Mouse (Mus musculus): ENCODE data around the gene Rrn3. TPM values are rescaled to one million over a fixed set of nuclear protein-coding genes. Genes with fewer than 3 reads are reported as not detected.
A peak's percentile ranks its signal among the peaks of the same experiment; 100 is the strongest.

Gene Rrn3
- total and polyA plus RNA-seq, 3 experiments, result 83.5 to 136 (median 93.8) TPM

DNA sequence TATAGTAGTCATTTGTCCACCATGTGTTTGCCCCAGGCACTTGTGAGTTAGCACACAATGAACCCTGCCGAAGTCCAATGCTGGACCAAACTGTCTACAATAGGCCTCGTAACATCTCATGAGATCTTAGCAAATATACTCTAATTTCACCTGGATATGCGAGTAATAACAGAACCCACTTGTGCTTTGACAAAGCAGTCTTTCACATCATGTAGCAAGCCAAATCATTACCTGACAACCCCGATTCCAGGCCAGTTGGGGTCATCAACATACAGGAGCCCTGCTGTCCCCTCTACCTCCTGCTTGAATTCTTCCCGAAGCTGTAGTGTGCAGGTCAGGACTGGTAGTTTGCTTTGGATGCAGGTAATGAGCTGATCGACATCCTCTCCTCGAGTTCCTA, 59.5 kb downstream of the Rrn3 start:
- no peaks in the 10 kb centered on the region for H3K79me2 ChIP-seq (replicated peaks; ENCODE audit: control insufficient read depth, extremely low read depth, insufficient read depth, poor library complexity, severe bottlenecking)
- H3K36me3 ChIP-seq (replicated peaks in 1 of 2; ENCODE audit: control insufficient read depth in 1 of 2, insufficient read depth in 1 of 2, low read length in 1 of 2), result peaks cover 70 to 92% of the 10 kb centered on the region in 2 experiments
- in situ Hi-C loops (cut with MboI; ENCODE audit: low pct_ligation_motif_present, low pct_unique_long_range_greater_than_20kb, low sequenced_read_pairs), result no loop called here
- no peak for DNase-seq (ENCODE audit: extremely low read depth)
- H3K9me3 ChIP-seq (replicated peaks; ENCODE audit: low read length), result no peaks in the 10 kb centered on the region
- TF ChIP-seq PAX5 (IDR thresholded peaks at IDR 0.05; ENCODE audit: low read length), result no peak
- TF ChIP-seq NRF1 (IDR thresholded peaks at IDR 0.05; ENCODE audit: low read depth, low read length), result no peak
- no peak for TF ChIP-seq MEF2A (IDR thresholded peaks at IDR 0.05; ENCODE audit: borderline replicate concordance, low read depth, low read length)
- TF ChIP-seq MAZ (IDR thresholded peaks at IDR 0.05; ENCODE audit: low read depth, low read length), result no peak
- TF ChIP-seq JUN (IDR thresholded peaks at IDR 0.05; ENCODE audit: insufficient read depth, low read depth, low read length), result no peak
- TF ChIP-seq TCF12 (IDR thresholded peaks at IDR 0.05; ENCODE audit: low read depth, low read length), result no peak
- no peak for TF ChIP-seq MAFK (IDR thresholded peaks at IDR 0.05; ENCODE audit: insufficient replicate concordance, low read length)
- no peak overlapping the region for H3K4me3 ChIP-seq (replicated peaks in 1 of 3; ENCODE audit: low read depth in 2 of 3, low read length in 2 of 3, poor library complexity in 1 of 3)
- H3K4me2 ChIP-seq (ENCODE audit: insufficient read depth, low read depth, poor library complexity, severe bottlenecking), result no peak overlapping the region
- no peak overlapping the region for H3K27ac ChIP-seq (ENCODE audit: insufficient read depth, low read depth)
- dilution Hi-C loops (cut with MboI; ENCODE audit: extremely low pct_ligation_motif_present, extremely low pct_unique_long_range_greater_than_20kb, low sequenced_read_pairs), result no loop called here
- no peaks in the 10 kb centered on the region for H3K27me3 ChIP-seq (replicated peaks)
- H3K9ac ChIP-seq (ENCODE audit: insufficient read depth, low read depth), result no peak overlapping the region
- peaks cover 0 to 3% of the 10 kb centered on the region in 2 experiments; a peak in 1 of 4 replicates for H3K4me1 ChIP-seq (ENCODE audit: control insufficient read depth in 1 of 2, insufficient read depth in 2 of 2)

DNA sequence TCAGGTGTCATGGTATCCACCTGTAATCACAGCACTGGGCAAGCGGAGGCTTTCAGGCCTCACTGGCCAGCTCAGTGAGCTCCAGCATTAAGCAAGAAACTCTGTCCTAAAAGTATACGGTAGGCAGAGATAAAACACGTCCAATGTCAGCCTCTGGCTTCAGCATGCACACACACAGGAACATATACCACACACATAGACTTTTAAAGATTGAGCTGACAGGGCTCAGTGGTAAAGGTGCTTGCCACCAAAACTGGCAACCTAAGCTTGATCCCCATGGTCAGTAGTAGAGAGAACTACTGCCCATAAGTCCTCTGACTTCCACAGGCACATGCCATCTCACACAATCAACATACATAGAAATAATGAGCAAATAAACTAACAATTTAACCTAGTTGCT, 60.4 kb downstream of the Rrn3 start:
- in situ Hi-C loops (cut with MboI; ENCODE audit: low pct_ligation_motif_present, low pct_unique_long_range_greater_than_20kb, low sequenced_read_pairs), result no loop called here
- no peak for DNase-seq (ENCODE audit: extremely low read depth)
- no peaks in the 10 kb centered on the region for H3K79me2 ChIP-seq (replicated peaks; ENCODE audit: control insufficient read depth, extremely low read depth, insufficient read depth, poor library complexity, severe bottlenecking)
- H3K27me3 ChIP-seq (replicated peaks), result no peaks in the 10 kb centered on the region
- H3K4me2 ChIP-seq (ENCODE audit: insufficient read depth, low read depth, poor library complexity, severe bottlenecking), result no peak overlapping the region
- no peak for TF ChIP-seq RCOR1 (conservative IDR thresholded peaks at IDR 0.05; ENCODE audit: low read depth, low read length)
- TF ChIP-seq ZKSCAN1 (IDR thresholded peaks at IDR 0.05; ENCODE audit: borderline replicate concordance, low read depth, low read length), result no peak
- TF ChIP-seq TBP (conservative IDR thresholded peaks at IDR 0.05; ENCODE audit: low read depth, low read length), result no peak
- TF ChIP-seq TCF12 (IDR thresholded peaks at IDR 0.05; ENCODE audit: low read depth, low read length), result no peak
- no peak for TF ChIP-seq ZNF384 (IDR thresholded peaks at IDR 0.05; ENCODE audit: low read depth, low read length)
- TF ChIP-seq ZC3H11A (IDR thresholded peaks at IDR 0.05; ENCODE audit: low read depth, low read length), result no peak
- TF ChIP-seq GABPA (IDR thresholded peaks at IDR 0.05; ENCODE audit: insufficient replicate concordance, low read depth, low read length), result no peak
- no peaks in the 10 kb centered on the region for H3K9me3 ChIP-seq (replicated peaks; ENCODE audit: low read length)
- no peak overlapping the region for H3K27ac ChIP-seq (ENCODE audit: insufficient read depth, low read depth)
- dilution Hi-C loops (cut with MboI; ENCODE audit: extremely low pct_ligation_motif_present, extremely low pct_unique_long_range_greater_than_20kb, low sequenced_read_pairs), result no loop called here
- peaks cover 0 to 7% of the 10 kb centered on the region in 2 experiments; a peak in 1 of 4 replicates for H3K4me1 ChIP-seq (ENCODE audit: control insufficient read depth in 1 of 2, insufficient read depth in 2 of 2)
- H3K36me3 ChIP-seq (replicated peaks in 1 of 2; ENCODE audit: control insufficient read depth in 1 of 2, insufficient read depth in 1 of 2, low read length in 1 of 2), result peaks cover 66 to 91% of the 10 kb centered on the region in 2 experiments
- H3K9ac ChIP-seq (ENCODE audit: insufficient read depth, low read depth), result no peak overlapping the region
- H3K4me3 ChIP-seq (replicated peaks in 1 of 3; ENCODE audit: low read depth in 2 of 3, low read length in 2 of 3, poor library complexity in 1 of 3), result no peak overlapping the region

DNA sequence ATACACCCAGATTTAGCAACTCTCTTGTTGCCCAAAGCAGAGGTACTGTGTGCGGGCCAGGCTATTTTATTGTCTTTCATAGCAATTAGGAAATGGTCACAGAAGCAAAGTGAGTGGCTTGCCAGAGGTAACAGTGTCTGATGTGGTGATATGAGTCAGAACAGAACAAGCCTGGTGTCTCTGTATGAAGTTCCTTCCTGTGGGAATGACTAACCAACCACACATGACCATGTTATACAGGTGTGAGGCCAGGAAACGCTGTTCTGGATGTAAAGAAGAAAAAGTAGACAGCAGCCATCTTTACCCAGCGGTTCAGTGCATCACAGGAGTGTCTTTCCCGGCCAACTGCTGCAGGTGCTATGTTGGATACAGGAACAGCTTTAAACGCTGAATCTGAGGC, 64.5 kb downstream of the Rrn3 start:
- Histone ChIP-seq H3K27ac (ENCODE audit: insufficient read depth, low read depth) (no peak overlapping the region), H3K36me3 (replicated peaks in 1 of 2; ENCODE audit: control insufficient read depth in 1 of 2, insufficient read depth in 1 of 2, low read length in 1 of 2) (peaks cover 44 to 73% of the 10 kb centered on the region in 2 experiments)
- dilution Hi-C loops (cut with MboI; ENCODE audit: extremely low pct_ligation_motif_present, extremely low pct_unique_long_range_greater_than_20kb, low sequenced_read_pairs), result no loop called here
- TF ChIP-seq CHD2 (IDR thresholded peaks at IDR 0.05; ENCODE audit: low read length) (no peak), UBTF (IDR thresholded peaks at IDR 0.05; ENCODE audit: low read depth, low read length) (no peak), ELF1 (IDR thresholded peaks at IDR 0.05; ENCODE audit: low read depth, low read length) (no peak), EP300 (IDR thresholded peaks at IDR 0.05; ENCODE audit: low read length) (peak; percentile 76), ETS1 (conservative IDR thresholded peaks at IDR 0.05; ENCODE audit: low read depth, low read length) (peak; percentile 27; the same call in 1 of the 2 replicates), CTCF (conservative IDR thresholded peaks at IDR 0.05 in 1 of 2, IDR thresholded peaks at IDR 0.05 in 1 of 2; ENCODE audit: low read depth in 2 of 2, low read length in 2 of 2) (no peak), MEF2A (IDR thresholded peaks at IDR 0.05; ENCODE audit: borderline replicate concordance, low read depth, low read length) (no peak), USF1 (IDR thresholded peaks at IDR 0.05; ENCODE audit: low read depth, low read length) (no peak), TCF12 (IDR thresholded peaks at IDR 0.05; ENCODE audit: low read depth, low read length) (no peak; the same call in 1 of the 2 replicates), KAT2A (IDR thresholded peaks at IDR 0.05; ENCODE audit: insufficient replicate concordance, low read length) (no peak), HCFC1 (IDR thresholded peaks at IDR 0.05; ENCODE audit: low read depth, low read length) (no peak), E2F4 (IDR thresholded peaks at IDR 0.05; ENCODE audit: insufficient replicate concordance, low read depth, low read length) (no peak), SIN3A (IDR thresholded peaks at IDR 0.05; ENCODE audit: low read length) (no peak), IRF4 (IDR thresholded peaks at IDR 0.05; ENCODE audit: low read depth, low read length) (peak; percentile 72), GABPA (IDR thresholded peaks at IDR 0.05; ENCODE audit: insufficient replicate concordance, low read depth, low read length) (no peak)

More for the DNA sequence above, 64.5 kb downstream of the Rrn3 start:
- Histone ChIP-seq H3K79me2 (replicated peaks; ENCODE audit: control insufficient read depth, extremely low read depth, insufficient read depth, poor library complexity, severe bottlenecking) (no peaks in the 10 kb centered on the region), H3K27me3 (replicated peaks) (no peaks in the 10 kb centered on the region), H3K4me1 (ENCODE audit: control insufficient read depth in 1 of 2, insufficient read depth in 2 of 2) (peaks cover 0 to 24% of the 10 kb centered on the region in 2 experiments; a peak in 2 of 4 replicates), H3K4me3 (replicated peaks in 1 of 3; ENCODE audit: low read depth in 2 of 3, low read length in 2 of 3, poor library complexity in 1 of 3) (no peak overlapping the region), H3K4me2 (ENCODE audit: insufficient read depth, low read depth, poor library complexity, severe bottlenecking) (no peak overlapping the region), H3K9me3 (replicated peaks; ENCODE audit: low read length) (no peaks in the 10 kb centered on the region), H3K9ac (ENCODE audit: insufficient read depth, low read depth) (no peak overlapping the region)
- in situ Hi-C loops (cut with MboI; ENCODE audit: low pct_ligation_motif_present, low pct_unique_long_range_greater_than_20kb, low sequenced_read_pairs), result no loop called here
- peak; percentile 54 for DNase-seq (ENCODE audit: extremely low read depth)
